Mouse (Mus musculus) midbrain, embryonic 14.5 days (tissue): Measurements from ENCODE around the gene Slc18a2. TPM values are rescaled to one million over a fixed set of nuclear protein-coding genes. Genes with fewer than 3 reads are reported as not detected.

Experiments used
- ATAC-seq: fragments of 200-750 bp; cut with Nextera tagmentation; 2 replicates; pipeline ENCODE4 v1.8.0; 2017; ENCODE audit warnings: moderate number of reproducible peaks, moderate library complexity; ENCODE audit not compliant: low FRiP score, low TSS enrichment
- DNase-seq: peaks from one replicate; pipeline ENCODE4 v3.0.0-alpha.2; 2015
- H3K27ac ChIP-seq: fragments of 300-500 bp; sonication (generic); replicated peaks from 2 replicates; pipeline ENCODE4 v1.5.1; 2014; ENCODE audit warnings: mild to moderate bottlenecking, low read depth, low read length, moderate library complexity
- H3K27me3 ChIP-seq: fragments of 300-500 bp; sonication (generic); 2 replicates; pipeline ENCODE4 v1.6.1; 2014; ENCODE audit warnings: low read length, control low read depth, mixed read lengths; ENCODE audit not compliant: control insufficient read depth, insufficient read depth
- H3K36me3 ChIP-seq: fragments of 300-500 bp; sonication (generic); 2 replicates; pipeline ENCODE4 v1.6.1; 2014; ENCODE audit warnings: low read length, control low read depth; ENCODE audit not compliant: control insufficient read depth, insufficient read depth
- H3K4me1 ChIP-seq: fragments of 300-500 bp; sonication (generic); 2 replicates; pipeline ENCODE4 v1.6.1; 2014; ENCODE audit warnings: mild to moderate bottlenecking, antibody characterized with exemption, low read length, control low read depth; ENCODE audit not compliant: control insufficient read depth, insufficient read depth
- H3K4me2 ChIP-seq: fragments of 300-500 bp; sonication (generic); 2 replicates; pipeline ENCODE4 v1.6.1; 2014; ENCODE audit warnings: mild to moderate bottlenecking, low read length, moderate library complexity
- H3K4me3 ChIP-seq: fragments of 300-500 bp; sonication (generic); replicated peaks from 2 replicates; pipeline ENCODE4 v1.5.1; 2014; ENCODE audit warnings: low read depth, low read length
- H3K9ac ChIP-seq: fragments of 300-500 bp; sonication (generic); replicated peaks from 2 replicates; pipeline ENCODE4 v1.6.1; 2014; ENCODE audit warnings: mild to moderate bottlenecking, low read length, moderate library complexity
- H3K9me3 ChIP-seq: fragments of 300-500 bp; sonication (generic); 2 replicates; pipeline ENCODE4 v1.6.1; 2016; ENCODE audit warnings: low read length, control low read depth, mixed read lengths; ENCODE audit not compliant: control insufficient read depth
- WGBS: fragments of 180-500 bp; shearing (Covaris S2); extraction: QIAGEN DNeasy Blood & Tissue Kit; methylation state at CpG from one replicate; pipeline ENCODE4 v1.1.7; 2014; 5-methylcytosine and 5-hydroxymethylcytosine counted together
- polyA plus RNA-seq: library from polyadenylated mRNA; unstranded; fragments of >200 nt; fragmentation: Nextera tagmentation; extraction: Ambion mirVana; gene quantifications from 2 replicates; pipeline ENCODE4 v1.2.1, GENCODE M21; 2014

The Slc18a2 gene
- polyA plus RNA-seq, 1 experiment from 2014 or later = 23.0 TPM

GRCm38 (mm10) chr19:59342964-59343363, 82.3 kb downstream of the Slc18a2 start:
- H3K27me3 ChIP-seq = no peaks in the 10 kb centered on the region
- no peaks in the 10 kb centered on the region for H3K9me3 ChIP-seq
- ATAC-seq = no peak
- peak overlapping the region; percentile 87 for H3K4me3 ChIP-seq
- no peak overlapping the region for H3K27ac ChIP-seq
- 25% methylated on average over 2 of the region's 2 CpGs for WGBS
- peaks cover 34% of the 10 kb centered on the region for H3K4me1 ChIP-seq
- H3K36me3 ChIP-seq = no peaks in the 10 kb centered on the region
- DNase-seq = no peak
- peak overlapping the region; percentile 87; the same call in 1 of the 2 replicates for H3K9ac ChIP-seq
- peak overlapping the region; percentile 96 for H3K4me2 ChIP-seq

GRCm38 (mm10) chr19:59344304-59344711, 83.6 kb downstream of the Slc18a2 start:
- Histone ChIP-seq H3K36me3 (no peaks in the 10 kb centered on the region), H3K9ac (peak overlapping the region; percentile 87), H3K9me3 (no peaks in the 10 kb centered on the region), H3K4me1 (peaks cover 34% of the 10 kb centered on the region), H3K27me3 (no peaks in the 10 kb centered on the region), H3K27ac (no peak overlapping the region; the same call in 1 of the 2 replicates), H3K4me2 (peak overlapping the region; percentile 96), H3K4me3 (peak overlapping the region; percentile 87)
- 0% methylated on average over 14 of the region's 14 CpGs for WGBS
- peak; percentile 24 for DNase-seq
- ATAC-seq = no peak

- ATAC-seq (peak; percentile 67), DNase-seq (no peak)
- peak overlapping the region; percentile 94 for H3K27ac ChIP-seq
- no peaks in the 10 kb centered on the region for H3K27me3 ChIP-seq
- peak overlapping the region; percentile 96 for H3K4me2 ChIP-seq
- H3K4me3 ChIP-seq = peak overlapping the region; percentile 87
- H3K4me1 ChIP-seq = peaks cover 34% of the 10 kb centered on the region
- peak overlapping the region; percentile 87 for H3K9ac ChIP-seq
- H3K36me3 ChIP-seq = no peaks in the 10 kb centered on the region
- no peaks in the 10 kb centered on the region for H3K9me3 ChIP-seq
- WGBS = under 1% methylated on average over 57 of the region's 70 CpGs
These were observed 84.5 kb downstream of the Slc18a2 start for GRCm38 (mm10) chr19:59345081-59345657.

Other genes starting within 250 kb of the Slc18a2 start
- gene Shtn1, start 184.8 kb upstream of the Slc18a2 start, polyA plus RNA-seq = 32.1 and 36.9 TPM in 2 replicates
- not detected in 2 replicates for gene Vax1, start 90.8 kb upstream of the Slc18a2 start, polyA plus RNA-seq
- gene Kcnk18, start 41.7 kb upstream of the Slc18a2 start, polyA plus RNA-seq = not detected in 2 replicates
- gene Rps12-ps3, start 61.4 kb downstream of the Slc18a2 start, polyA plus RNA-seq = 26.3 and 29.8 TPM in 2 replicates
- gene Pdzd8, start 84.9 kb downstream of the Slc18a2 start, polyA plus RNA-seq = 15.0 and 15.7 TPM in 2 replicates
- gene Emx2, start 197.5 kb downstream of the Slc18a2 start, polyA plus RNA-seq = 18.5 and 19.1 TPM in 2 replicates